Mouse (Mus musculus) neural tube, embryonic 13.5 days (tissue): ENCODE measurements around the gene Aftph. TPM values are rescaled to one million over a fixed set of nuclear protein-coding genes. Genes with fewer than 3 reads are reported as not detected.
A peak's percentile ranks its signal among the peaks of the same experiment; 100 is the strongest.

Experiments
- ATAC-seq: fragments of 200-750 bp; cut with Nextera tagmentation; 2 replicates; pipeline ENCODE4 v1.8.0; 2017; ENCODE audit warnings: low read depth, mild to moderate bottlenecking, moderate TSS enrichment, moderate library complexity
- H3K27ac ChIP-seq: fragments of 300-500 bp; sonication (generic); replicated peaks from 2 replicates; pipeline ENCODE4 v1.5.1; 2015; ENCODE audit warnings: moderate library complexity, mild to moderate bottlenecking, inconsistent platforms
- H3K27me3 ChIP-seq: fragments of 300-500 bp; sonication (generic); 2 replicates; pipeline ENCODE4 v1.6.1; 2015; ENCODE audit warnings: mild to moderate bottlenecking, inconsistent platforms
- H3K36me3 ChIP-seq: fragments of 300-500 bp; sonication (generic); 2 replicates; pipeline ENCODE4 v1.6.1; 2015; ENCODE audit warnings: mild to moderate bottlenecking, inconsistent platforms
- H3K4me1 ChIP-seq: fragments of 300-500 bp; sonication (generic); replicated peaks from 2 replicates; pipeline ENCODE4 v1.6.1; 2015; ENCODE audit warnings: inconsistent platforms
- H3K4me2 ChIP-seq: fragments of 300-500 bp; sonication (generic); 2 replicates; pipeline ENCODE4 v1.6.1; 2015; ENCODE audit warnings: inconsistent platforms, mild to moderate bottlenecking, moderate library complexity
- H3K4me3 ChIP-seq: fragments of 300-500 bp; sonication (generic); 2 replicates; pipeline ENCODE4 v1.5.1; 2015; ENCODE audit warnings: mild to moderate bottlenecking, inconsistent platforms
- H3K9ac ChIP-seq: fragments of 300-500 bp; sonication (generic); 2 replicates; pipeline ENCODE4 v1.6.1; 2015; ENCODE audit warnings: moderate library complexity, mild to moderate bottlenecking, inconsistent platforms
- H3K9me3 ChIP-seq: fragments of 300-500 bp; sonication (generic); 2 replicates; pipeline ENCODE4 v1.6.1; 2016; ENCODE audit warnings: inconsistent platforms
- WGBS: fragments of 180-500 bp; shearing (Covaris S2); methylation state at CpG from one replicate; pipeline ENCODE4 v1.1.7; 2015; 5-methylcytosine and 5-hydroxymethylcytosine counted together
- polyA plus RNA-seq: library from polyadenylated mRNA; unstranded; fragments of >200 nt; fragmentation: Nextera tagmentation; extraction: Ambion mirVana; gene quantifications from 2 replicates; pipeline ENCODE4 v1.2.1, GENCODE M21; 2015

Gene Aftph
- 33.0 and 38.3 TPM in 2 replicates for polyA plus RNA-seq

DNA sequence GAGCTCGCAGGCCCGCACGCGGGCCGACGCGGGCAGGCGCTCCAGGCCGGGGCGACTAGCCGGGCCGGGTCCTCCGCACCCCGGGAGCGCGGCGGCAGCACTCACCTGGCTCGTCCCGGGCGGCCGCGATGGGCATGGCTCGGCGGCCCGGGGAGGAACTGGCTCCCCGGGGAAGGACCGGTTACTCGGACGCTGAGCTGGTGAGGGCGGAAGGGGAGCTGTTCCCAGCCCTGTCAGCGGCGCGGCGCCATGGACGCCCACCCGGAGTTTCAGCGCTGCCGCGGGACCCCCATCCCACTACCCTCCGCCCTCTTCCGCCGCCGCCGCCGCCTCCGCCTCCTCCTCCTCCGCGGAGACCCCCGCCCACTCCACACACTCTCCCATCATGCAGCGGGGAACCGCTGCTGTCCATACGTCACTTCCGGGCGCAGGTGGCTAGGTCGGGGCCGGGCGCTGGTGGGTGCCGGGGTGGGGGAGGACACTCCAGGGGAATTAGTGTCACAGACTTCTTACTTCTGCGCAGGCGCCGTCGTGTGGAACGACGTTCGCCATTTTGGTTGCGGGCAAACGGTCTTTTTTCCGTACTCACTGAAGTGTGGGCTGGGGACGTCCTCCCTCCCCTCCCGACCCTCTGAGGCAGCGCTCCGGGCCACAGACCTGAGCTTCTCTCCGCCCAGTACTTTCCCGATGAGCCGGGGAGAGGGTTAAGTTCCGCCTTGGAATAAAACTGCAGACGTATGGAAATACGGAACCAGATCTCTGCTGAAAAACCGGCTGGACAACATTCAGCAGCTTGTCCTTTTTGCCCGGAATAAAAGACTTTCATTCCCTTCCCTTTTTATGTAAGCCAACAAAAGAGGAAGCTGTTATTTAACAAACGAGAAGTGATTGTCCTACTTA, at the start of gene Aftph:
TSS of gene Aftph (minus strand) at position 389 of the 900 bp plus-strand sequence.
- Histone ChIP-seq H3K4me3 (peak within 1 kb of the TSS; percentile 94), H3K4me1 (peaks cover 12% of the 10 kb centered on the region), H3K27ac (peak within 1 kb of the TSS; percentile 98), H3K9ac (peak within 1 kb of the TSS; percentile 94), H3K36me3 (no peaks in the 10 kb centered on the region; the same call in 1 of the 2 replicates), H3K4me2 (peak within 1 kb of the TSS; percentile 84), H3K27me3 (no peaks in the 10 kb centered on the region), H3K9me3 (no peaks in the 10 kb centered on the region)
- under 1% methylated on average over 53 of the region's 81 CpGs for WGBS
- ATAC-seq: peak; percentile 99

GRCm38 (mm10) chr11:20789015-20789414, 47.6 kb upstream of the Aftph start:
- 54% methylated on average over 1 of the region's 1 CpGs for whole genome bisulfite sequencing
- no peaks in the 10 kb centered on the region for H3K27me3 ChIP-seq
- no peaks in the 10 kb centered on the region for H3K4me1 ChIP-seq
- no peaks in the 10 kb centered on the region for H3K36me3 ChIP-seq
- H3K4me3 ChIP-seq: no peak overlapping the region
- no peak for ATAC-seq
- no peak overlapping the region for H3K27ac ChIP-seq
- H3K9me3 ChIP-seq: no peaks in the 10 kb centered on the region; the same call in 1 of the 2 replicates
- no peak overlapping the region for H3K4me2 ChIP-seq
- no peak overlapping the region for H3K9ac ChIP-seq

DNA sequence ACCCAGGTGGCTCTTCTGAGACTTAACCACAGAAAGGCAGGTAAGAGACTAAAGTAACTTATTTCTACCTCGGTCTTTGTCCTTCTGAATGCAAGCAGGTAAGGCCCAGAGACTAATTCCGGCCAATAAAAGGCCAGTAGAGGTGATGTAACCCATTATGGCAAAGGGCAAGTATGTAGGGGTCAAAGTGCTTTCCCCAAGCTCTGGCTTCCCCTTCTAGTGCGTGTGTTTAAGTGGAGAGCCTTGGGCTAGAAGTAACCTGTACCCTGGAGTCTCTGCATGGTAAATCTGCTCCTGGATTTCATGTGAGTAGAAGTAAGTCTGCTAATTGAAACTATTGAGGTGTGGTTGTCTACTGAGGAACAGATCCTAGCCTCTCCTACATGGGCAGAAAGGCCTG, 46.7 kb upstream of the Aftph start:
- Histone ChIP-seq H3K36me3 (no peaks in the 10 kb centered on the region), H3K27ac (no peak overlapping the region), H3K9me3 (no peaks in the 10 kb centered on the region; the same call in 1 of the 2 replicates), H3K4me1 (no peaks in the 10 kb centered on the region), H3K9ac (no peak overlapping the region), H3K27me3 (no peaks in the 10 kb centered on the region), H3K4me3 (no peak overlapping the region), H3K4me2 (no peak overlapping the region)
- WGBS: 79% methylated on average over 3 of the region's 3 CpGs
- ATAC-seq: no peak

- no peak overlapping the region for H3K4me2 ChIP-seq
- 73% methylated on average over 2 of the region's 2 CpGs for WGBS
- no peaks in the 10 kb centered on the region for H3K27me3 ChIP-seq
- no peaks in the 10 kb centered on the region for H3K4me1 ChIP-seq
- H3K36me3 ChIP-seq: no peaks in the 10 kb centered on the region
- H3K9me3 ChIP-seq: no peaks in the 10 kb centered on the region; the same call in 1 of the 2 replicates
- H3K9ac ChIP-seq: no peak overlapping the region
- ATAC-seq: no peak
- no peak overlapping the region for H3K4me3 ChIP-seq
- H3K27ac ChIP-seq: no peak overlapping the region
These were observed 44.8 kb upstream of the Aftph start for GRCm38 (mm10) chr11:20786191-20786590.

DNA sequence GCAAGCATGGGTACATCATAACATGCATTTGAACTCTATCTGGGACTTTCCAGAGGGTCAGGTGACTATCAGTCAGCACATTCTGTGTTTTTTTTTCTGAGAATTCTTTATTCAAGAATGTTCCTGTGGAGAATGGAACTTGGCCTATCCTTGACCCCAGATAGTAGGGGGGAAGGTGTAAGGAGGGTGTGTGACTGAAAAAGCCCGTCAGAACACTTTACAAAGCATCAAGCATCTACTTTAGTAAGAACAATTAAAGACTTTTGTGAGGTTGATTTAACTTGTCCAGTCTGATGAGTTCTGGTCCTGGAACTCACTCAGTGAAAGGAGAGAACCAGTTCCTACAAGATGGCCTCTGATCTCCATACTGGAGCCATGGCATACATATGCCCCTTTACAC, 43.8 kb upstream of the Aftph start:
- no peaks in the 10 kb centered on the region for H3K4me1 ChIP-seq
- no peaks in the 10 kb centered on the region; the same call in 1 of the 2 replicates for H3K9me3 ChIP-seq
- no peaks in the 10 kb centered on the region for H3K36me3 ChIP-seq
- no peak overlapping the region for H3K9ac ChIP-seq
- H3K27ac ChIP-seq: no peak overlapping the region
- no peak for ATAC-seq
- H3K4me3 ChIP-seq: no peak overlapping the region
- no peak overlapping the region for H3K4me2 ChIP-seq
- 75% methylated on average over 1 of the region's 1 CpGs for WGBS
- no peaks in the 10 kb centered on the region for H3K27me3 ChIP-seq

- ATAC-seq: no peak
- 87% methylated on average over 6 of the region's 6 CpGs for WGBS
These were observed 43.4 kb upstream of the Aftph start for GRCm38 (mm10) chr11:20784776-20785175.

GRCm38 (mm10) chr11:20783467-20783866, 42.1 kb upstream of the Aftph start:
- H3K27ac ChIP-seq: no peak overlapping the region
- no peaks in the 10 kb centered on the region; the same call in 1 of the 2 replicates for H3K9me3 ChIP-seq
- no peaks in the 10 kb centered on the region for H3K27me3 ChIP-seq
- no peak overlapping the region for H3K4me2 ChIP-seq
- no peak for ATAC-seq
- H3K36me3 ChIP-seq: no peaks in the 10 kb centered on the region
- 88% methylated on average over 1 of the region's 1 CpGs for WGBS
- no peak overlapping the region for H3K4me3 ChIP-seq
- H3K4me1 ChIP-seq: no peaks in the 10 kb centered on the region
- H3K9ac ChIP-seq: no peak overlapping the region

More at GRCm38 (mm10) chr11:20784776-20785175, 43.4 kb upstream of the Aftph start:
- H3K27me3 ChIP-seq: no peaks in the 10 kb centered on the region
- no peaks in the 10 kb centered on the region; the same call in 1 of the 2 replicates for H3K9me3 ChIP-seq
- H3K4me2 ChIP-seq: no peak overlapping the region
- H3K27ac ChIP-seq: no peak overlapping the region
- H3K4me3 ChIP-seq: no peak overlapping the region
- H3K36me3 ChIP-seq: no peaks in the 10 kb centered on the region
- no peak overlapping the region for H3K9ac ChIP-seq
- H3K4me1 ChIP-seq: no peaks in the 10 kb centered on the region

DNA sequence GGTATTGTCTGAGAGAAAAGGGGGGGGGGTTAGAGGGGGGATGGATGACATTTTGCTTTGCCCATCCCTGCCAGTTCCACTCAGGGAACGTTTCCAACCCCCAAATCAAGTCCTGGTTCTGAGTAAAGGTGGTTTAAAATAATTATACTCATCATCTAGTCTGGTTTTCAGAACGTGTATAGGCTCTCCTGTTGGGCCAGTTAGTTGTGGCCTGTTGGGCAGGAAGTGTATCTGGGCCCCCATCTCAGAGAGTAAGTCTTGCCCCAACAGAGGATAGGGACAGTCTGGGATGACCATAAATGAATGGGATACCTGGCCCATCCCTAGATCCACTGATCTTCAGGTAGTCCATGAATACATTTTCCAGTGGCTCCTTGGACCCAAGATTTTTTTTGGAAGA, 41.2 kb upstream of the Aftph start:
- Histone ChIP-seq H3K9me3 (no peaks in the 10 kb centered on the region; the same call in 1 of the 2 replicates), H3K4me2 (no peak overlapping the region), H3K27me3 (no peaks in the 10 kb centered on the region), H3K4me3 (no peak overlapping the region), H3K36me3 (no peaks in the 10 kb centered on the region), H3K4me1 (no peaks in the 10 kb centered on the region), H3K9ac (no peak overlapping the region), H3K27ac (no peak overlapping the region)
- no peak for ATAC-seq
- WGBS: 64% methylated on average over 2 of the region's 2 CpGs

DNA sequence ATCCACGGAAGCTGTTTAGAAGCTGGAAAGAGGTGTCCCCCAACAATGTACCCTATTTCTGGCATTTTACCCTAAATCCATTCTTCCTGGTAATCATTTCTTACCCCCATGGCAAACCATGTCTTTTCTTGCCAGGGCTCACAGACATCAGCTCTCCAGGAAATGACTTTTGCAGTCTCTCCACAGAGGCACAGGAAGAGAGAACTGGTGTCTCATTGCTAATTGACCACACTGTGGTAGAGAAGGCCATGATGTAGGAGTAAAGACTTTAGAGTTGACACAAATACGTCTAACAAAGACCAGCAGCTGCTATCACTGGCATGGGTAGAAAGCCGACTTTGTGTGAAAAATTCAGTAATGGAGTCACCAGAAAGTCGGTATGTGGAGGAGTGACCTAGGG, 38.9 kb upstream of the Aftph start:
- ATAC-seq: no peak
- Histone ChIP-seq H3K36me3 (no peaks in the 10 kb centered on the region), H3K9ac (no peak overlapping the region), H3K27me3 (no peaks in the 10 kb centered on the region), H3K27ac (no peak overlapping the region), H3K4me3 (no peak overlapping the region), H3K4me2 (no peak overlapping the region), H3K9me3 (no peaks in the 10 kb centered on the region; the same call in 1 of the 2 replicates), H3K4me1 (no peaks in the 10 kb centered on the region)
- WGBS: 81% methylated on average over 4 of the region's 4 CpGs

- no peaks in the 10 kb centered on the region for H3K36me3 ChIP-seq
- H3K4me2 ChIP-seq: no peak overlapping the region
- H3K9me3 ChIP-seq: no peaks in the 10 kb centered on the region
- no peak for ATAC-seq
- no peak overlapping the region for H3K9ac ChIP-seq
- no peak overlapping the region for H3K27ac ChIP-seq
- 87% methylated on average over 3 of the region's 3 CpGs for WGBS
- no peaks in the 10 kb centered on the region for H3K4me1 ChIP-seq
- no peaks in the 10 kb centered on the region for H3K27me3 ChIP-seq
- H3K4me3 ChIP-seq: no peak overlapping the region
These were observed 37.6 kb upstream of the Aftph start for GRCm38 (mm10) chr11:20778861-20779563.

- H3K9me3 ChIP-seq: no peaks in the 10 kb centered on the region
- H3K4me1 ChIP-seq: no peaks in the 10 kb centered on the region
- H3K4me2 ChIP-seq: no peak overlapping the region
- ATAC-seq: no peak
- WGBS: 78% methylated on average over 1 of the region's 1 CpGs
- no peaks in the 10 kb centered on the region for H3K27me3 ChIP-seq
- no peak overlapping the region for H3K27ac ChIP-seq
- H3K4me3 ChIP-seq: no peak overlapping the region
- H3K36me3 ChIP-seq: no peaks in the 10 kb centered on the region
- no peak overlapping the region for H3K9ac ChIP-seq
These were observed 36.9 kb upstream of the Aftph start for GRCm38 (mm10) chr11:20778298-20778697.

DNA sequence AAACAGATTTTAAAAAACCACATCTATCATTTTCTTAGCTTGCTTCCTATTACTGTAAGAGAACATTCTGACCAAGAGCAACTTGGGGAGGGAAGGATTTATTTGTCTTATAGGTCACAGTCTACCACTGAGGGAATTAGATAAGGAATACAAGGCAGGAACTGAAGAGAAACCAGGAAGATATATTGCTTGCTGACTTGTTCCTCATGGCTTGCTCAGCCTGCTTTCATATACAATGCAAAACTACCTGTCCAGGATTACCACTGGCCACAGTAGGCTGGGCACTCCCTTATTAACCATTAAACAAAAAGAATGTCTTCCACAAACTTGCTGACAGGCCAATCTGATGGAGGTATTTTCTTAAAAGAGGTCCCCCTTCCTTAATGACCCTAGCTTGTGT, 35.3 kb upstream of the Aftph start:
- no peaks in the 10 kb centered on the region for H3K4me1 ChIP-seq
- no peak overlapping the region for H3K27ac ChIP-seq
- no peak overlapping the region for H3K4me3 ChIP-seq
- ATAC-seq: no peak
- H3K4me2 ChIP-seq: no peak overlapping the region
- H3K27me3 ChIP-seq: no peaks in the 10 kb centered on the region
- no peaks in the 10 kb centered on the region for H3K9me3 ChIP-seq
- no peak overlapping the region for H3K9ac ChIP-seq
- H3K36me3 ChIP-seq: no peaks in the 10 kb centered on the region
